Mouse (Mus musculus): ENCODE results near the gene Ppp2r5c. TPM values are rescaled to one million over a fixed set of nuclear protein-coding genes. Genes with fewer than 3 reads are reported as not detected.

Gene Ppp2r5c
- polyA plus RNA-seq, 1 experiment: 43.6 TPM

DNA sequence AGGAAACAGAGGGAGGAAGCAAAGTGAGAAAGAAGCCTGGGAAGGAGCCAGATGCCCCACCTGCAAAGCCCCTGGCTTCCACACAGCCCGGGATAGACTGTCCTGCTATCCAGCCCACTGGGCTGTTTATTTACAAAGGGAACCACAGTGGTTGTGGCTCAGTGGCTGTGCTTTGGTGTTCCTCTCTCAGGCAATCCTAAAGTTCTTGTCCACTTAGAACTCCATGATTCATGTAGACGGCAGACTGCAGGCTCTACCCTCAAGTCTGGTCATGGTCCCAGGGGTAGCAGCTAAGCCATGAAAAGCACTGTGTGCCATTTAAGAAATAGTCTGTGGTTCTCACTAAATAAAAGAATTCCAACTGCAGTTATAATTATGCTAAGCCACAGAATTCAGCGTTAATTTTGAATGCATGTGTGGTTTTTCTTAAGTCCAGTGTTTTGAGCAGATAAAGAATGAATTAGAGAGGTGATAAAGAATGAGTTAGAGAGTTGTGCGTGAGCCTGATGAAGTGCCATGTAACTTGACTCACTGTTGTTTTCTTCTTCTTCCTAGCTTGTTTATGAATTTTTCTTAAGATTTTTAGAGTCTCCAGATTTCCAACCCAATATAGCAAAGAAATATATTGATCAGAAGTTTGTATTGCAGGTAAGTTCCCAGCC lies 98.3 kb downstream of the Ppp2r5c start:
- 87% methylated on average over 4 of the region's 4 CpGs for WGBS
- no peak for DNase-seq (ENCODE audit: low read depth, low spot score)

- DNase-seq (ENCODE audit: low read depth, low spot score): no peak
- WGBS: 93% methylated on average over 12 of the region's 12 CpGs
These were observed 100.7 kb downstream of the Ppp2r5c start for GRCm38 (mm10) chr12:110547573-110547972.

DNA sequence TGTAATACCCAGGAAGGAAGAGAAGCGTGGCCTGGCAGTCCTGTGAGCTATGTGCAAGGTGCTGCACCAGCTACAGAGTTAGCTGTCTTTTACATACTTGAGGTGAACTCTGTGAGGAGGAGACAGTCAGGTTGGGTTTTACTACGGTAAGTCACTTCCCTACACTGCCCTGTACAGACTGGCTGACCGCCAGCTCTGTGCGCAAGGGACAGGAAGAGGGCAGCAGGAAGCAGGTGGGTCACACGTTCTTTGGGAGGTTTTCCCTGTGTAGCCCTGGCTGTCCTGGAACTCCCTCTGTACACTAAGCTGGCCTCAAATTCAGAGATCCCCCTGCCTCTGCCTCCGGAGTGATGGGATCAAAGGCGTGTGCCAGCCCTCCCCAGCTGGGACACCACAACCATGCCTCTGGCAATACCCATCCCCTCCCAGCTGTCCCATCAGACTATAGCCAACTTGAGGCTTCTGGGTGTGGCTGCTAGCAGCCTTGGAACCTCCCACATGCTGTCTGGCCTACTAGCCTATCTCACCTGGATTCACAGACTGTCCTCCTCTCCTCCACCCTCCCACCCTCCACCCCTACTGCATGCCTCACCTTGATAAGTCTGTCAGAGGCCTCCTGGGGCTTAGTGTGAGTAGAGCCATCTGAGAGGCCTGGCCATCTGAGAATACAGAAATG lies 102.7 kb downstream of the Ppp2r5c start:
- no peak for DNase-seq (ENCODE audit: low read depth, low spot score)
- 60% methylated on average over 7 of the region's 7 CpGs for WGBS

- DNase-seq (ENCODE audit: low read depth, low spot score): no peak
- 92% methylated on average over 15 of the region's 15 CpGs for WGBS
These were observed 103.4 kb downstream of the Ppp2r5c start for GRCm38 (mm10) chr12:110550364-110550763.

GRCm38 (mm10) chr12:110552113-110552512 lies 105.2 kb downstream of the Ppp2r5c start:
- DNase-seq (ENCODE audit: low read depth, low spot score): no peak
- WGBS: 75% methylated on average over 13 of the region's 13 CpGs

DNA sequence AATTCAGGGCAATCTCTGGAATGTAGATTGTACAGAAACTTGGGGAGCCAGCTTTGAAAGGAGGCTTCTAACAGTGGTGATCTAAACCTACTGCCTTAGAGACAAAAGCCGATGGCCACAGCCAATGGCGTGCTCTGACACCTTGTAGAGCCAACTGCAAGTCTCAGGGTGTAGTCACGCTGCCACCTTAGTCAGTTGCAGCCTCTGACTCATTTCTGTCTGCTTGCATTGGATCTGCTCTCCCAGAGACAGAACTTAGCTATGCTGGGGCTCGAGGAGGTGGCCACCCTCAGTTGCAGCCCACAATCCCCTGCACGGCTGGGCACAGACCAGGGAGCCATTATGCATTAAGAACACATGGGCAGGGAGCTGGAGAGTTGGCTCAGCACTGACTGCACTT lies 106.4 kb downstream of the Ppp2r5c start:
- DNase-seq (ENCODE audit: low read depth, low spot score): no peak
- WGBS: 92% methylated on average over 5 of the region's 5 CpGs

GRCm38 (mm10) chr12:110555536-110556240 lies 108.8 kb downstream of the Ppp2r5c start:
- no peak for DNase-seq (ENCODE audit: low read depth, low spot score)
- 90% methylated on average over 21 of the region's 21 CpGs for WGBS

- DNase-seq (ENCODE audit: low read depth, low spot score): no peak
- whole genome bisulfite sequencing: 89% methylated on average over 18 of the region's 18 CpGs
These were observed 110.1 kb downstream of the Ppp2r5c start for GRCm38 (mm10) chr12:110556861-110557628.

DNA sequence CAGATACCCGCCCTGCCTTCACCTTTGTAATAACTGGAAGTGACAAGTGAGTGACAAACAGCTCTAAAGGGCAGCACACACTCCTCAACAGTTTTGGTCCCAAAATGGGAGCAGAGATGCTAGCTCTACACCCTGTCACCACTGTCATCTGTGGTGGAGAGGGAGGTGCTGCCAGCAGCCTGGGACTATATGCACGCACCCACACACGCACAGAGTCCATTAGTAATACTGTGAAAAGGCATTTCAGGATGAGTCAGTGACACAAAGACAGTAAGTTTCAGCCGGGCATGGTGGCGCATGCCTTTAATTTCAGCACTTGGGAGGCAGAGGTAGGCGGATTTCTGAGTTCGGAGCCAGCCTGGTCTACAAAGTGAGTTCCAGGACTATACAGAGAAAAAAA lies 111.3 kb downstream of the Ppp2r5c start:
- no peak for DNase-seq (ENCODE audit: low read depth, low spot score)
- WGBS: 96% methylated on average over 7 of the region's 7 CpGs

DNA sequence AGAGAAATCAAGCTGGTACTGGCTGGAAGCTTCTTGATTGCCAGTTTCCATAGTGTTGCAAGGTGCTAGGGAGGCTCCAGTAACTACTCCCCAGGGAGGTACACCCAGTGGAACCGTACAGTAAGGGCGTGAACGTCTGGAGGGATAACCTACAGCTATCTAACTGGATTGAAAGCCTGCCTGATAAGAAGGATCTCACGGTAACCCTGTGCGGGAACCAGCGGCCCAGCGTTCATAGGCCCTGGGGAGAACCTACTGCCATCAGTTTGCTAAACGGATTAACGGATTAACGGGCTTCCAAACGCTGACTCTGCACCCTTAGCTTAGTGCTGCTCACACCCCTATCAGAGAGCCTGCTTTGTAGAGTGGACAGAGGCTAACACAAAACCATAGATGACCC lies 116.5 kb downstream of the Ppp2r5c start:
- DNase-seq (ENCODE audit: low read depth, low spot score): no peak
- WGBS: 90% methylated on average over 11 of the region's 11 CpGs

DNA sequence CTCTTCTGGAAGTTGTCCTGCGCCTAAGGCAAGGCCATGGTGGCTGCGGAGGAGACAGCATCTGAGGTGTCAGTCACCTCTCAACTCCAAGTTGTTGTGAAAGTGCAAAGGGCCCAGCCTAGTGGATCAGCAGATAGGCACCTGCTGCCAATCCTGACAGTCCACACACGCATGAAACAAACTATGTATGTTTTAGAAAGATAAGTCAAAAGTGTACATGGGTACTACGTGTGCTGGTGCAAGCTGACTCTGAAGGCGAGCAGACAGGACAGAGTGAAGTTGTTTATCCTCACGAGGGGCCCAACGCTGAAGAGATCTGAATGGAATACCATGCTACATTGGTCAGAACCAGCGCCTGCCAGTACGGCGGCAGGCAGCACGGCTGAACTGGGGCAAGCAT lies 117.9 kb downstream of the Ppp2r5c start:
- 94% methylated on average over 11 of the region's 11 CpGs for WGBS
- DNase-seq (ENCODE audit: low read depth, low spot score): no peak

DNA sequence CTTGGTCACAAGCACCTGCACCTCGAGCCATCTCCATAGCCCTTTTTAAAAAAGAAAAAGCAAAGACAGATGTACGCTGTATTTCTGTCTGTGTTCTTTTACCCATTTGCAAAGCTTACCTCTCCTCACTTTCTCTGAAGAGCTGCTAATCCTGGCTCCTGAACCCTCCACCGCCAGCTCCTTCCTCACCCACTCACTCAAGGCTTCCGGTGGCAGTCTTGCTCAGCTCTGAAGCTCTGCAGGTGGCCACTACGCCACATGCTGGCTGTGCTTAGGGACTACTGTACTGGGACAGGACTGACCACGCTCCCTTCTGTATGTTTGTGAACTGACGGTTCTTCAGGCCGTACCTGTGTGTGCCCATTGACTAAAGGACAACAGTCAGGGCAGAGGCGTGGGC lies 119.4 kb downstream of the Ppp2r5c start:
- WGBS: 94% methylated on average over 9 of the region's 9 CpGs
- no peak for DNase-seq (ENCODE audit: low read depth, low spot score)

DNA sequence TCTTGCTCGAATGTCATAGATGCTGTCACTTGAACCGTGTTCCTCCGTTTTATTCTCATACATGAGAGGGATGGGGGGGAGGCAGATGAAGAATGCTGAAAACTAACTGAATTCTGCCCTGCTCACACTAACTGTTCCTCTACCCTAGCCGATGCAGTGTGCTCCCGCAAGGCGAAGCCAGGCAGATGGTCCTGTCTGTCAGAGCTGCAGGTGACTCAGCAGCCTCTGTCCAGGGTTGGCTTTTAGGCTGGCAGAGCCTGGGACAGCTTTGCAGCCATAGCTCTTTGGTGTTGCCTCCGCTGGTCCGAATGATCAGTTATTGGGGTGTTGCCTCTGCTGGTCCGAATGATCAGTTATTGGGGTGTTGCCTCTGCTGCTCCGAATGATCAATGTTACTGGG lies 124.1 kb downstream of the Ppp2r5c start:
- no peak for DNase-seq (ENCODE audit: low read depth, low spot score)
- 91% methylated on average over 10 of the region's 10 CpGs for WGBS

- 97% methylated on average over 4 of the region's 4 CpGs for WGBS
- DNase-seq (ENCODE audit: low read depth, low spot score): no peak
These were observed 125.4 kb downstream of the Ppp2r5c start for GRCm38 (mm10) chr12:110572351-110572750.

- WGBS: 80% methylated on average over 8 of the region's 8 CpGs
- DNase-seq (ENCODE audit: low read depth, low spot score): no peak
These were observed 126.7 kb downstream of the Ppp2r5c start for GRCm38 (mm10) chr12:110573635-110574034.

GRCm38 (mm10) chr12:110575926-110576325 lies 129.0 kb downstream of the Ppp2r5c start:
- no peak for DNase-seq (ENCODE audit: low read depth, low spot score)
- 58% methylated on average over 4 of the region's 4 CpGs for WGBS

GRCm38 (mm10) chr12:110578333-110578732 lies 131.4 kb downstream of the Ppp2r5c start:
- WGBS: 83% methylated on average over 9 of the region's 9 CpGs
- DNase-seq (ENCODE audit: low read depth, low spot score): no peak

DNA sequence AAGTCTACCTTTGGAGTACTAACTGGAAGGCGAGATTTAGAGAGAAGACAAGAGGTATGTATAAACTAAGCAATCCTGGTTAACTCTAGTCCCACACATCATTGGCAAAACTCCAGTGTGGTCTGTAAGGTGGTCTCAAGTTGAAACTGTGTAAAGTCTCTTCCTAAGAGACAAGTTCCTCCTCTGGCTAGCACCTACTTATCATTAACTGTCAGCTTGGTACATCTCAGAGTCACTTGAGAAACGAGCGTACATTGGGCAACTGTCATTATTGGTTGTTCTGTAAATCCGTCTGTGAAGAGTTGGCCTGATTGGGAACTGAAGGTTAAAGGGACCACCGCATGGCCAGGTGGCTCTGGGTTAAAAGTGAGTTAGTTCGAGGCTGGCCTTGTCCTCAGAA lies 141.7 kb downstream of the Ppp2r5c start:
- WGBS: 66% methylated on average over 6 of the region's 6 CpGs
- DNase-seq (ENCODE audit: low read depth, low spot score): no peak

DNA sequence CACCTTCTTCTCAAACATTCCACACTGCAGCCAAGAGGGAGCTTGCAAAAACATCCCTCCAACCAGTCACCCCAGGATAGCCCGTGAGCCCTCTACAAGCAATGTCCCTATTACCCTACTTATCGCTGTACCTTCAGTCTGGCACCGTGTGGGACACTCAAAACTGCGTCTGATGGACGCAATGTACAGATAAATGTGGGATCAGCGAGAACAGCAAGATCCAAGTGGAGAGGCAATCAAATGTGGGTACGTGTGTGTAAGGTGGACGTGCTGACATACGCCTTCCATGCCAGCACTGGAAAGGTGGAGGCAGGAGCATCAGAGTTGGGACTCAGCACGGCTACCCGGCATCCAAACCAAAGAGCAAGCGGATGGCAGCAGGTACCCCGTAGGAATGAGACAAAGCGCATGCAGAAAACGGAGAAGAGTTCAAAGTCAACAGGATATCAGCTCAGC lies 143.9 kb downstream of the Ppp2r5c start:
- under 1% methylated on average over 15 of the region's 15 CpGs for WGBS
- no peak for DNase-seq (ENCODE audit: low read depth, low spot score)

DNA sequence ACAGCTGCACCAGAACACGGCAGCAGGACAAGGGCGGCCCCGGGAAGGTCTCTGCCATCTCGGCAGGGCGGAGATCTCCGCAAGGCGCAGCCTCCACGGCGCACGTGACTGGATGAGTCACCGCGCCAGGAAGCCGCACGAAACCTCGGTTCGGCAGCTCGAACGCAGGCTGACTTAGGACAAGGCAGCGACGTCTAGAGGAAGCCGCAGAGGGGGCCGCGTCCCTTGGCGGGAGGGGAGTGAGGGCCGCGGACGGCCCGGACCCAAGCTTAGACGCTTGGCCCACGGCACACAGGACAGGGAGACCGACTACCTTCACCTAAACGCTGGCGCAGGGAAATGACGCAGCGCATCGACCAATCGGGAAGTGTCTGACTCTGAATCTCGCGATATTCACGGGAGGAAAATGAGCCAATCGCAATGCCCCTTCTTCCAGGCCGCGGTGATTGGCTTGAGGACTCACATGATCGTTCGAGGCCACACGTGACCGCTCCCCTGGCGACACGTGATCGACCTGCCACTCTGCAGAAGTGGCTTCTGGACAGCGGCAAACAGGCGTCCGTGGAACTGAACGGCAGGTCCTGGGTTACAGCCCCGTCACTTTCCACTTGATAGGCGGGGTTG lies 144.5 kb downstream of the Ppp2r5c start:
- peak; percentile 96 for DNase-seq (ENCODE audit: low read depth, low spot score)
- WGBS: under 1% methylated on average over 56 of the region's 56 CpGs

All from large intestine, adult 2 months (tissue).